Mouse (Mus musculus): ENCODE results near the gene Avpr2. TPM values are rescaled to one million over a fixed set of nuclear protein-coding genes. Genes with fewer than 3 reads are reported as not detected.

Gene Avpr2
- polyA plus RNA-seq, 1 experiment = not detected

DNA sequence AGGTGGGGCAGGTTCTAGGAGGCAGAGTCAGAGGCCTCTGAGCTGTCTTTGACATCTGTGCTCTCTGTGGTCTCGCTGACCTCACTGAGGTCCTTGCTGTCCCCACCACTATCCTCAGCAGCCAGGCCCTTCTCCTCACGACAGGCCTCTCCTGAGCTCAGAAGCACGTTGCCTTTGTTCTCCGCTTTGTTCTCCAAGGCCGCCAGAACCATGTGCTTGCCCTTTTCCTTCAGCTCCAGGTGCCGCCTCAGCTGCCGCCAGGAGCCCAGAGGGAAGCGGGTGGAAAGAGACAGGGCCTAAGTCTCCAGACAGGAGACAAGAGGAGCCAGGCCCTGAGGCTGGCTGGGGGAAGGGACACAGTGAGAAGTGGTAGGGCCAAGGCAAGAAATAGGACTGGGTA is 25.0 kb downstream of the Avpr2 start:
- DNase-seq (ENCODE audit: low read depth) = no peak
- TF ChIP-seq CTCF (IDR thresholded peaks at IDR 0.05; ENCODE audit: borderline replicate concordance, extremely low read depth, insufficient read depth, insufficient read length) (no peak), POLR2A (IDR thresholded peaks at IDR 0.05; ENCODE audit: borderline replicate concordance, extremely low read depth, insufficient read depth, insufficient read length, poor library complexity, severe bottlenecking) (no peak)

DNA sequence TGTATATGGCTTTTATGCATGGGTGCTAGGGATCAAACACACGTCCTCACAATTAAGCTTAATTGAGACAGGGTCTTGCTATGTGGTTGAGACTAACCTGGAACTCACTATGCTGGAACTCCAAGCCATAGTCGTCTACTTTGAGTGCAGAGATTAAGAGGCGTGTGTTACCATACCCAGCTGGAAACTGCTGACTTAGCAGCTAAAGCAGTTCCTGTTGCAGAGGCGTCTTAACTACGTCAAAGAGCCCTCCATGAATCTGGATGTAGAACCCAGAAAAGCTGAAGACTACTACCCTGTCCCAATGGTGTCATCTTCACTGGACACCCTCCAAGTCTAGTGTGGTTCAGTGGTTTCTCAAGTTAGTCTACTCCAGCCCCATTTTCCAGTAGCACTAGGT is 26.7 kb downstream of the Avpr2 start:
- DNase-seq (ENCODE audit: low read depth) = no peak

DNA sequence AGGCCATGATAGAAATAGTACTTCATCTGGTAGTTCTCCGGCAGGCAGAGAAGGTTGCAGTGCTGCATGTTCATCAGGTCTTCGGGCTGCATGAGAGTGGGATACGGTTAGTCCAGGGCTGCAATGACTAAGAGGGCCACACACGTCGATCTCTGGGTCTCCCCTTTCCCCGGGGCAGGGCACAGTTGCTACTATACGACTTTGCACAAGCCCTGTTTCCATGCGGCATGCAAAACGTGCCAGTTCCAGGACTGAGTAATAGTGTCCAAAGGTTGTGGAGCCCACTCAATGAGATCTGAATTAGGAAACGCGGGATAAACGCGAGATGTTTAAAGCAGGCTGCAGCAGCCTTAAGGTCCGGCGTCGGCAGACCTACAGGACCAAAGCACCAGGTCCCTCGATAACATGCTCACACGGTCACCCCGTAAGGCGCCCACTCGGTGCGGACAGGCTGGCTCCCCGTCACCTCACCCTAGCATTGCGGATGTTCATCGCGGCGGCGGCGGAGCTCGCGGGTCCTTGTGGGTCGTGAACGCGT is 29.5 kb downstream of the Avpr2 start:
- TF ChIP-seq CTCF (IDR thresholded peaks at IDR 0.05; ENCODE audit: borderline replicate concordance, extremely low read depth, insufficient read depth, insufficient read length) = no peak
- no peak for TF ChIP-seq POLR2A (IDR thresholded peaks at IDR 0.05; ENCODE audit: borderline replicate concordance, extremely low read depth, insufficient read depth, insufficient read length, poor library complexity, severe bottlenecking)
- DNase-seq (ENCODE audit: low read depth) = no peak

More for the DNA sequence above, 26.7 kb downstream of the Avpr2 start:
- TF ChIP-seq POLR2A (IDR thresholded peaks at IDR 0.05; ENCODE audit: borderline replicate concordance, extremely low read depth, insufficient read depth, insufficient read length, poor library complexity, severe bottlenecking) = no peak
- TF ChIP-seq CTCF (IDR thresholded peaks at IDR 0.05; ENCODE audit: borderline replicate concordance, extremely low read depth, insufficient read depth, insufficient read length) = no peak

DNA sequence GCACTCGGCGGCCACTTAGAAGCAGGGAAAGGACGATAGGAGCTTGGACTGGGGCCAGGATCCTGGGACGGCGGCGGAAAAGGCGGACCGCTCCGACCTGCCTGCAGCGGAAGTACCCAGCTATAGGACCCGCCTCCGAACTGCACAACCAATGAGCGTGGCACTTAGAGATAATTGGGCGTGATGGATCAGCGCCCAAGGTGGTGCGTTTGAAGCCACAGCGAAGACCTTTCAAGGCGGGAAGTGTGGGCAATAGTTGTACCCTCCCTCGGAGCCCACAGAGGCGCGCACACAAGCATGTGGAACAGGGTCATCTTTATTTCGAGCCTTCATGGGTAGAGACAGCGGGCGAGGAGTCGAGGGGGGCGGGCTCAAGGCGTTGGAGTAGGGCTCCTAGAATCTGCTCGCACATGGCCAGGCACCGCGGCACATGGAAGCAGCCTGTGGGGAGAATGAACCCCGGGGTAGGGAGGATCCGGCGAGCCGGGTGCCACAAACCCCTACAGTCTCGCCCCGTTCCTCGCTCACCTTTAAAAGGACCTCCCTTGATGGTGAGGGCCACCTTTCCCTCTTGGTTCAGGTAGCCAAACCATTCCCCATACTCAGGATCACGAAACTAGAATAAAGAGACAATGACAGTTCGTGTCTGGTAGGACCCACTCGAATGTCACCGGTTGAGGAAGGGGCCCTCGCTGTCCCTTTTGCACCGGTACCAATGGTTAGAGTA is 30.1 kb downstream of the Avpr2 start, which contains the start of the genes Arhgap4 and Naa10:
TSS of gene Arhgap4 (minus strand) at position 48 of the 727 bp plus-strand sequence.
TSS of gene Naa10 (minus strand) at position 122 of the 727 bp plus-strand sequence.
- DNase-seq (ENCODE audit: low read depth) = peak; percentile 96
- TF ChIP-seq CTCF (IDR thresholded peaks at IDR 0.05; ENCODE audit: borderline replicate concordance, extremely low read depth, insufficient read depth, insufficient read length) (no peak), POLR2A (IDR thresholded peaks at IDR 0.05; ENCODE audit: borderline replicate concordance, extremely low read depth, insufficient read depth, insufficient read length, poor library complexity, severe bottlenecking) (0 out of 2 replicates have a peak, but pooled peaks have one; percentile 13)

DNA sequence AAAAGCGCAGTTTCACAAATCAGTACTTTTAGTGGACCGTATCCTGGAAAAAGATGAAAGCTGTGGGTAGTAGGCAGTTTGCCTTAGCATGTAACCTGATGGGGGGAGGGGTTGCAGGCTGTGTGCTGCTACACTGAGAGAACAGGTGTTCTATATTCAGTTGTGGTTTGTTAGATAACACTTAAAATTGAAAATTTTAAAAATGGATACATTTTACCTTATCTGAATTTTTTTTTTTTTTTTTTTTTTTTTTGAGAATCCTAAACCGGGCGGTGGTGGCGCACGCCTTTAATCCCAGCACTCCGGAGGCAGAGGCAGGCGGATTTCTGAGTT is 30.6 kb downstream of the Avpr2 start:
- peak; percentile 32 for DNase-seq (ENCODE audit: low read depth)
- no peak for TF ChIP-seq CTCF (IDR thresholded peaks at IDR 0.05; ENCODE audit: borderline replicate concordance, extremely low read depth, insufficient read depth, insufficient read length)
- no peak for TF ChIP-seq POLR2A (IDR thresholded peaks at IDR 0.05; ENCODE audit: borderline replicate concordance, extremely low read depth, insufficient read depth, insufficient read length, poor library complexity, severe bottlenecking)

DNA sequence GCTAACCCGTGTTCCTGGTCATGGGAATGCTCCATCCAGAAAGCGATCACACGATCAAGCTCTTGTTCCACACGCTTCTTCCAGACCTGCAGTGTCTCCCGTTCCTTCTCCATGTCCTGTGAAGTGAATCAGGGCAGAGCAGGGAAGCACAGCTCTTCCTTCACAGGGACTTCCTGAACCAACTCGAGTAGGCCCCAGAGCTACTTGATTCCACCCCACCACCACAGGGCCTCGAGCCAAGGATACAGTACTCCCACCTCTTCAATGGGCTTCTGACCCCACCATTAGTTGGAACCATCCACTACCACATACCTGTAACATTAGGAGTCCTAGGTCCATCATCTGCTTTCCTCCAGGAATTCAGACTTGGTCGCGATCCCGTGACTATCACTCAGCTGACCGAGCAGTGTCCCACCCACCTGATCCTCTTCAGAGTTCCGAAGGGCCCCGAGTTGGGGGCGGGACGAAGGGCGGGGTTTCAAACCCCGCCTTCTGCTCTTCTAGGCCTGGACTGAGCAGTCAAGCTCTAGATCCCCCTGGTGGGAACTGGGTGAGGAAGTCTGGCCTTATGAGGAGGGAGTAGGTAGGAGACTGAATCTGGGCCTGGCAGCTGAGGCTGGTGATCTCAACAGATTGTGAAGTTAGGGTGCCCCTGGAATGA is 38.6 kb downstream of the Avpr2 start, which contains the start of gene Renbp:
TSS of gene Renbp (minus strand) at position 449 of the 661 bp plus-strand sequence.
- no peak for TF ChIP-seq CTCF (IDR thresholded peaks at IDR 0.05; ENCODE audit: borderline replicate concordance, extremely low read depth, insufficient read depth, insufficient read length)
- no peak for TF ChIP-seq POLR2A (IDR thresholded peaks at IDR 0.05; ENCODE audit: borderline replicate concordance, extremely low read depth, insufficient read depth, insufficient read length, poor library complexity, severe bottlenecking)
- DNase-seq (ENCODE audit: low read depth) = peak; percentile 52

DNA sequence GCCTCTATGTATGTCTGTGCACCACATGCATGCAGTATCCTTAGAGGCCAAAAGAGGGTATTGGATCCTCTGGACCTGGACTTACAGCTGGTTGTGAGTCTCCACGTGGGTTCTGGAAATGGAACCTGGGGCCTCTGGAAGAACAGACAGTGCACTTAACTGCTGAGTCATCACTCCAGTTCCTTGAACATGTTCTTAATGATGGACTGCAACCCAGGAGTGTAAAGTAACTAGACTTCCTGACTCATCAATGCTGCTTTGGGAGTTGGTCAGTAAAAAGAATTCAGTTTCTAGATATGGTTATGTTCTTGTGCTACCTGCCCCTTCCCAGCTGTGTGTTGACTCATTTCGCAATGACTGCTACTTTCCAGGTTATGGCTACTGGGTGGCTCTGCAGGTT is 40.0 kb downstream of the Avpr2 start:
- no peak for TF ChIP-seq CTCF (IDR thresholded peaks at IDR 0.05; ENCODE audit: borderline replicate concordance, extremely low read depth, insufficient read depth, insufficient read length)
- TF ChIP-seq POLR2A (IDR thresholded peaks at IDR 0.05; ENCODE audit: borderline replicate concordance, extremely low read depth, insufficient read depth, insufficient read length, poor library complexity, severe bottlenecking) = no peak
- no peak for DNase-seq (ENCODE audit: low read depth)

DNA sequence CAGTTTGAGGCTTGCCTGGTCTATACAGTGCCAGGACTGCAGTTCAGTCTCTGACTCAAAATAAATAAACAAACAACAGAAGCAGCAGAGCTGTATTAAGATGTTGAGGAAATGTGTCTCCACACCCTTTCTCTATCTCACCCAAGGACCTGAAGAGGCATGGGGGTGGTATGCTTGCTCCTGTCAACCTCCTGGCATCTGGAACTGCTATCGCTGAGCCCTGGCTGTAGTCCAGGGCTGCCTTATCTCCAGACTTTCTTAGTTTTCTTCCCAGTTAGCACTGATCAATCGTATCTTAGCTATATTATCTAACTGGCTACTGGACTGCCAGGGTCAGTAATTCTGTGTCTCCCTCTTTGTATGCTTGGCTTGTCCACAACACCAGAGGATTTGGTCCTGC is 50.0 kb downstream of the Avpr2 start:
- no peak for TF ChIP-seq CTCF (IDR thresholded peaks at IDR 0.05; ENCODE audit: borderline replicate concordance, extremely low read depth, insufficient read depth, insufficient read length)
- no peak for TF ChIP-seq POLR2A (IDR thresholded peaks at IDR 0.05; ENCODE audit: borderline replicate concordance, extremely low read depth, insufficient read depth, insufficient read length, poor library complexity, severe bottlenecking)

DNA sequence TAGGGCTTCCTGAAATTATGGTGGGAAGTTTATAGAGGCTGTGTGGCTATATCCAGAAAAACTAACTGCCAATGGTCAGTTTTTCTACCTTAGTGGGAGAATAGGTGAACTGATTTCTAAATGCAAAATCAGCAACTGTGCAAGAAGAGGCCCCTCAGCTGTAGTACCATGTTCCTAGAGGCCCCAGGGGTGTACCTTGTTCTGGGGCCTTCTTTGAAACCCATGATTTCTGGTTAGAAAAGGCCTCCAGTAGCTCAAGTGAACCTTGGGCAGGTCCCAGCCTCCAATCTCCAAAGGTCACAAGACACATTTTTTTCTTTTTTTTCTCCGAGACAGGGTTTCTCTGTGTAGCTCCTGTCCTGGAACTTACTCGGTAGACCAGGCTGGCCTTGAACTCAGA is 50.4 kb downstream of the Avpr2 start:
- DNase-seq (ENCODE audit: low read depth) = no peak
- TF ChIP-seq CTCF (IDR thresholded peaks at IDR 0.05; ENCODE audit: borderline replicate concordance, extremely low read depth, insufficient read depth, insufficient read length) = no peak

More for the DNA sequence above, 50.0 kb downstream of the Avpr2 start:
- DNase-seq (ENCODE audit: low read depth) = no peak

Other genes starting within 250 kb of the Avpr2 start
- 139 and 181 TPM in 2 replicates for gene Pnck, start 232.0 kb upstream of the Avpr2 start, polyA plus RNA-seq (2012; rRNA removed)
- 62.2 and 71.4 TPM in 2 replicates for gene Slc6a8, start 219.0 kb upstream of the Avpr2 start, polyA plus RNA-seq (2012; rRNA removed)
- 44.3 and 48.6 TPM in 2 replicates for gene Bcap31, start 175.9 kb upstream of the Avpr2 start, polyA plus RNA-seq (2012; rRNA removed)
- 16.0 and 19.3 TPM in 2 replicates for gene Abcd1, start 175.5 kb upstream of the Avpr2 start, polyA plus RNA-seq (2012; rRNA removed)
- gene Plxnb3, start 135.0 kb upstream of the Avpr2 start, polyA plus RNA-seq (2012; rRNA removed) = 0.58 and 0.79 TPM in 2 replicates
- 0.85 and 1.2 TPM in 2 replicates for gene Srpk3, start 117.7 kb upstream of the Avpr2 start, polyA plus RNA-seq (2012; rRNA removed)
- 382 and 510 TPM in 2 replicates for gene Idh3g, start 105.2 kb upstream of the Avpr2 start, polyA plus RNA-seq (2012; rRNA removed)
- 130 and 205 TPM in 2 replicates for gene Ssr4, start 105.1 kb upstream of the Avpr2 start, polyA plus RNA-seq (2012; rRNA removed)
- 88.2 and 125 TPM in 2 replicates for gene Pdzd4, start 67.1 kb upstream of the Avpr2 start, polyA plus RNA-seq (2012; rRNA removed)
- gene L1cam, start 4.0 kb downstream of the Avpr2 start, polyA plus RNA-seq (2012; rRNA removed) = 141 and 249 TPM in 2 replicates
- gene Arhgap4, start 29.8 kb downstream of the Avpr2 start, polyA plus RNA-seq (2012; rRNA removed) = 6.6 and 8.5 TPM in 2 replicates
- 87.7 and 97.8 TPM in 2 replicates for gene Naa10, start 29.8 kb downstream of the Avpr2 start, polyA plus RNA-seq (2012; rRNA removed)
- gene Renbp, start 38.7 kb downstream of the Avpr2 start, polyA plus RNA-seq (2012; rRNA removed) = 8.0 and 8.7 TPM in 2 replicates
- 50.3 and 83.2 TPM in 2 replicates for gene Hcfc1, start 74.3 kb downstream of the Avpr2 start, polyA plus RNA-seq (2012; rRNA removed)
- 59.2 and 77.8 TPM in 2 replicates for gene Irak1, start 131.8 kb downstream of the Avpr2 start, polyA plus RNA-seq (2012; rRNA removed)
- not detected in 2 replicates for gene Opn1mw, start 235.4 kb downstream of the Avpr2 start, polyA plus RNA-seq (2012; rRNA removed)
- gene Mecp2, start 243.3 kb downstream of the Avpr2 start, polyA plus RNA-seq (2012; rRNA removed) = 25.4 and 38.9 TPM in 2 replicates

Data from brain, embryonic 14.5 days (tissue).